Mouse (Mus musculus) megakaryocyte progenitor cell, adult 5-6 weeks (primary cell): ENCODE results near the gene Naa50. TPM values are rescaled to one million over a fixed set of nuclear protein-coding genes. Genes with fewer than 3 reads are reported as not detected.

Experiments used
- ATAC-seq: replicated peaks from 2 replicates; pipeline ENCODE4 v1.8.0; 2016; ENCODE audit warnings: mild to moderate bottlenecking, moderate TSS enrichment, inconsistent platforms; ENCODE audit not compliant: poor library complexity
- total RNA-seq, 2 experiments: library from RNA; stranded (forward) in 1 of 2; stranded (reverse) in 1 of 2; fragments of 157-497, 149-512 nt in 1 of 2; fragments of 200-1000 nt in 1 of 2; gene quantifications; 2 replicates each; pipeline versions ENCODE4 v1.2.3 to v1.2.4; 2015 to 2017

The Naa50 gene
- 164 and 170 TPM in 2 replicates for total RNA-seq (2015)
- 112 and 129 TPM in 2 replicates for total RNA-seq (2017)

DNA sequence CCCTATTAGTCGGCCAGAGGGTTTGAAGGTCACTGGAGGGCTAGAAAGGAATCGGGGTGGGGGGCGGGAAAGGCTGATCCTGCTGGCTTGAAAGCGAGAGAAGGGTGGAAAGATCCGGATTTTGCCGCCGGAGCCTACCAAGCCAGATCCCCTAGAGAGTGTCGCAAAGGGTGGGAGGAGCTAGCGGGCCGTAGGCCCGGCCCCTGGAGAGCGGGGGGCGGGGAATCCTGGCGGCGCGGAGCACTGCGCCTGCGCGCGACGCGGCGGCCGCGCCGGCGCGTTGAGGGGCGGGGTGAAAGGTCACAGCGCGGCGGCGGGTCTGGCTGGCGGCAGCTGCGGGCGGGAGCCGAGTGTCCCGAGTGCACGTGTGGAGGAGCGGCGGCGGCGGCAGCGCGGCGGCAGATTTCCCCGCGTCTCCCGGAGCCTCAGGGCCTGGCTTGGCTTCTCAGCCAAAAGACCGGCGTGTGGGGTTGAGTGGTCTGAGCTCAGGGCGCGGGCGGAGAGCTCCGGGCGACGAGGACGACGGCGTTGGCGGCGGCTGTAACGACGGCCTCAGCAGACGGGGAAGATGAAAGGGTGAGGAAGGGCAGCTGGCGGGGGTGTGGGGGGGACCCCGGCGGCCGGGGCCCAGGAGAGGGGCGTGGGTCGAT lies at the start of gene Naa50, which contains the start of gene Atp6v1a:
TSS of gene Naa50 (plus strand) at position 295 of the 650 bp plus-strand sequence.
TSS of gene Atp6v1a (minus strand) at position 170 of the 650 bp plus-strand sequence.
- peak; percentile 52 for ATAC-seq

DNA sequence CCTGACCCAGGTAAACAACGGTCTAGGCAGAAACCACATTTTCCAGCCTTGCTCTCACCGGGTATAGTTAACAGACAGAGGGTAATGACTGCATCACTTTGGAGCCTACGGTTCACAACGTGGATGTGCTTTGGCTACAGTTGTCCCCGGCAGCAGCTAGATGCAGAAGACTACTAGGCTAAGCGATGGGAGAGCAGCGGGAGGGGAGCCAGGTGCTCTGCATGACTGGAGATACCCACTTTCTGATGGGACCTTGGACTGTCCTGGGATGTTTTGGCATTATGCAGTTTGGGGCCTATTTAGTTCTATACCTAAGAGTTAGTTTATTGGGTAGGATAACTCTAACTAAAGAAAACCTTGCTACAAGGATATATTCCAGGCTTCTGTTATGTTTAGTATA lies 40.3 kb upstream of the Naa50 start:
- ATAC-seq = no peak

DNA sequence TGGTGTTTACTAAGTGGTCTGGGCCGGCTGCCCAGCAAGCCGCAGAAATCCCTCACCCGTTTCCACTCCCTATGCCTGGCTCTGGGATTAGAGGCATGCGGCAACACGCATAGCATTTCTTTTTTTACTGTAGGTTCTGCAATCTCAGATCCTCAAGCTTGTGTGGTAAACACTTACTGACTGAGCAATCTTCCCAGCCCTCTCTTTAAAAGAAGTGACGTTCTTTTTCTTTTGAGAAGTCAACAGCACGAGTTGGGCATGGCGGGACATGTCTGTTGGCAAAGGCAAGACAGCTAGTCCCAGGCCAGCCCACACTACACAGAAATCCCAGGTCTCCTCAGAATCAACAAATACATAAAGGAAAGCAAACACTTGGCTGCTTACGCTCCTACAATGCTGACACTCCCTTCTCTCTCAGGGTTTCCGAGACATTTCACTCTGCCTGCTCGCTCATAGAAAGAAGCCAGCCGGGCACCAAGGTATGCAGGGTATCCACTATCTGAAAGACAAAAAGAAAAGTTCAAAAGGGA lies 38.4 kb upstream of the Naa50 start:
- ATAC-seq = no peak

DNA sequence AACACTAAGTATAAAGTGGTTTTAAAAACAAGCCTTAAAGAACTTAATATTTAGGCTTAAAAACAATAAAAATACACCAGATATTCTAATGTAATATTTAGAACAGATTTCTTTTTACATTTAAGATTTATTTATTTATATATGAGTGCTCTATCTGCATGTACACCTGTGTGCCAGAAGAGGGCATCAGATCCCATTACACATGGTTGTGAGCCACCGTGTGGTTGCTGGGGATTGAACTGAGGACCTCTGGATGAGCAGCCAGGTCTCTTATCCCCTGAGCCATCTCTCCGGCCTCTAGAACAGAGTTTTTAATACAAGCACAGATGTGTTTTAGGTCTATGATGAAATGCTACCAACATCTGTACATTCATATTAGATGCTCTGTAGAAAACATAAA lies 36.7 kb upstream of the Naa50 start:
- ATAC-seq = no peak

DNA sequence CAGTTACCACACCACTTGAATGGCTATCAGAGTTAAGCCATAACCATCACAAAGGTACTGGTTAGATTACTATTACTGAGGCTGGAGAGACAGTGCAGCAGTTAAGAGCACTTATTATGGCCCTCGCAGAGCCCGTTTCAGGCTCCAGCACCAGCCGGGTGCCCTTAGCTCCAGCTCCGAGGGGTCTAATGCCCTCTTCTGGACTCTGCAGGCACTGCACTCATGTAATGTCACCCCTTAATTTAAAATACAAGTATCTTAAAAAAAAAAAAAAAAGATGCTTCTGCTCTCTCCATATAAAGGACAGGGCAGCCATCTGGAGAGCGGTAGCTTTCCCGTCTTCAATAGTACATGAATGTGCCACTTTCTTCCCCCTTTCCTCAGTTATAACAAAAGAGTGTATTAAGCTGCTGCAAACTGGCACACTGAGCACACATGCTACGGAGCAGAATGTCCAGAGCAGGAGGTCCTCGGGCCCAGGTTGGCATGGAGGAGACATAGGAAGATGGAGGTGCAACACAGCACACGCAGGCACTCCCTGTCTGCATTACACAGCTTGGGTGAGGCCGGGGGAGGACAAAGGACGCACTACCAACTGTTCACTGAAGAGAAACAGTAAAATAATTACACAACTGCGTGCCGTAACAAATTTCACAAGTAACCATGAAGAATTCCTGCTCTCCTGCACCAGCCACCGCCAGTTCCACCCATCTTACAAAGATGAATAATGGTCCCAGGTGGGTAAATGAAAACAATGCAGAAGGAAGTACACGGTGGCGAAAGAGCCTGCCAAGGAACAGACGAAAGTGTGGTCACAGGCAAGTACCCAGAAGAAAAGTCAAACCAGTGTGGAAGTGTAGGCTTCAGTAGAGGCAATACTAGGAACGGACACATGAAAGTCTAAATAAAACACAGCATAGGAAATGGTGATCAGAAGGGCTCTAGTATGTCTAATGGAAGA lies 35.5 kb upstream of the Naa50 start:
- peak; percentile 85 for ATAC-seq

DNA sequence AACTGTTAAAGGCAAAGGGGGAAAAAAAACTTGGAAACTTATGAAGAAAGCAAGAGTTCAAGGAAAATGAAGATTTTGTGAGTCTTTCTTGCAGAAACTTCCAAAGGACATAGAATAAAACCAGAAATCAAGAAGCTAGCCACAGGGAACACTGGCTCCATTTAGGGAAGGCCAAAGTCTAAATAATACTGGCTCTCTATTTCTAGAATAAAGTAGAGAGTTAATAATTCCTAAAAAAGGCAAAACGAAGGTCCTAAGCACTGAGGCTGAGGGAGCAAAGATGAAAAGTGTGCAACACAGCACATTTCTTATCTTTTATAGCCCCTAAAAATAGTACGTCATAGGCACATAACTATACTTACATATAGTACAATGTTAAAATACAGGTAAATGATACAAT lies 34.4 kb upstream of the Naa50 start:
- ATAC-seq = no peak

DNA sequence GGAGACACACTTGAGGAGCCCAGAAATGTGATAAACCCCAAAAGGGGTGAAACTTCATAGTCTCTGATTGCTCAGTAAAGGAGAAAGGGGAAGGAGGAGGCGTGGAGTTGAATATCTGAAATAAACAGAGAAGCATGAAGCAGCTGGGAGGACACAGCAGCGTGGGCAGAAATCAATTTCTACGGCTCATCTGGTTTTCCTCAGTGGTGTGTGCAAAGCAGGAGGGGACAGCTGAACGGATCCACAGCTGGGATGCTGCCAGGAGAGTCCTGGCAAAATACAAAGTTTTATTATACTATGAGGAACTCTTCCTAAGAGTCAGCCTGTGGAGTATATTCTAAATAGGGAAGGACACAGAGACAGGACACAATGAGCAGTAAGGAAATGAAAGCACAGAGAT lies 30.6 kb upstream of the Naa50 start:
- ATAC-seq = no peak

DNA sequence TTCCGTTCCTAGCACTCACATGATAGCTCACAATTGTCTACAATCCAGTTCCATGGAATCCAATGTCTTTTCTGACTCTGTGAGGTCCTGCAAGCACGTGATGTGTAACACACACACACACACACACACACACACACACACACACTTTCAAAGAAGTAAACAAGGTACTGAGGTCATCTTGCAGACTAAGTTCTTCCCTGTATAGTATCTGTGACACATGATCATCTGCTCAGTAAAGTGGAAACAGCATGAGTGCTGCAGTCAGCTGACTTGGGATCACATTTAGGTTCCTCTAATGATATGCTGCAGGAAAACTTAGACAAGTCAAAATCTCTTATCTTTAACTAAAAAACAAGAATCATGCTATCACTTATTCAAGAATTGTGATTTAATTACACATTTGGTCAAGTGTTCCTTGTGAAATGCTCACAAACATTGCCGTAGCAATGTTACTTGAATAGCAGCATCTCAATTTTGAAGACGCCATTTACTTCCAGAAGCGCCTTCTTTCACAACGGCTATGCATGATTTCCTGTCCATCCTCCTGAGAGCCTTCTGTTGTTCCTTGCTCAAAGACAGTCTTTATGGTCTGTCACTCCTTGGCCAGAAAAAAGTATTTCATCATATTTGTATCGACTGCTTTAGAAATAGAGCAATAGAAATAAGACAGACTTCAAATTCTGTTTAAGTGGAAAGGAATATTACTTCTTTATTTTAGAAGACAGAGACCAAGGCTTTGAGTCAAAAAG lies 19.7 kb upstream of the Naa50 start:
- ATAC-seq = peak; percentile 72

DNA sequence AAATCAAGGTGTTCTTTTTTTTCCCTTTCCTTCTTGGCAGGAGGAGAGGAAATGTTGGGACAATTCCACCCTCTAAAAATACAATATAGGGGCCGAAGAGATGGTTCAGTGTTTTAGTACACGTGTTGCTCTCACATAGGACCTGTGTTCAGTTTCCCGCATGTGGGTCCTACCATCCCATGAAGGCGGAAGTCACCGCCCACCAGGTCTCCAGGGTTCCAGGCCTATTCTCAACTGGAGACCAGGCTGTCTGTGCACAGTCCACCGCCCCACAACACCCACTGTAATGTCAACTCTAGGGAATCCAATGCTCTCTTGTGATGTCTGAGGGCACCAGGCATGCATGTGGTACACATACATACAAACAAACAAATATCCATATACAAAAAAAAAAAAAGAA lies 17.5 kb upstream of the Naa50 start:
- ATAC-seq = no peak

DNA sequence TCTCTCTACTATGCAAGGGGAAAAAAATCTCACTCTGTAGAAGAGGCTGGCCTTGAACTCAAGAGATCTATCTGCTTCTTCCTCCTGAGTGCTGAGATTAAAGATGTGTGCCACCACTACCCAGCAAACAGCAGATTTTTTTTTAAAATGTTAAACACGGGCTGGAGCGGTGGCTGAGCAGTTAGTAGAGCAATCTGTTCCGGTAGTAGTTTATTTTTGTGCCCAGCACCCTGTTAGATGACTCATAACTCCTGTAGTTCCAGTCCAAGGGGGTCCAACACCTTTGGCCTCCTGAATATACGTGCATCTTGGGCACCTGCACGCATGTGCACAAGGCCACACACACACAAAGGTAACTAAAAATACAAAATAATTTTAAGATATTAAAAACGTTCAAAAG lies 17.1 kb upstream of the Naa50 start:
- ATAC-seq = no peak

DNA sequence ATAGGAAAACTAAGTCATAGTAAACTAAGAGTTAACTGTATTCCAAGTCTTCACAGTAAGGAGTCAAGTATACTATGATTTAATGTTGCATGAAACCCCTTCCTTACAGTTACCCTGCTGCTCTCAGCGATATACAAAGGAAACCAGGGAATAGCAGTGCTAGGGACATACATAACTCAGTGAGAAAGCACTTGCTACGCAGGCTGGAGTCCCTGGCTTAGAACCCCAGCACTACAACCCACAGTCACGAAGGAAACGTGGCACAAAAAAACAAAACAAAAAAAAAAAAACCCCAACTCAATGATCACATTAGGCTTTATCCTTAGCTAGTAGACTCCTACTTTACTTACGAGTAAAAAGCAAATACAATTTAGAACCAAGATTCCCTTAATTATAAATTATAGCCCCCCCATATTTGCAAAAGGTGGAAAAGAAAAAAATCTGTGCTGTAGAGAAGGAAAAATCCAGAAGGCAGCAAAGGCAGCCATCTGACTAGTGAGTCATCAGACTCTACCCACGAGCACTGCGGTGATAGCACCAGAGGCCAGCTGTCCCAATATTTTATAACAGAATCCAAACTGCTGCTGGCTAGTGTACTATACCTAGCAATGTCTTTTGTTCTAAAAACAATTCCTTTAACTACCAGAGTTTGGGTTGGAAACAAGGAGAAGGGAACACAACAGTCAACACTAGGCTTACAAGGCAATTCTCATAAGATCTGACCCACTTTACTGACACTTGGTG lies 16.5 kb upstream of the Naa50 start:
- no peak for ATAC-seq

DNA sequence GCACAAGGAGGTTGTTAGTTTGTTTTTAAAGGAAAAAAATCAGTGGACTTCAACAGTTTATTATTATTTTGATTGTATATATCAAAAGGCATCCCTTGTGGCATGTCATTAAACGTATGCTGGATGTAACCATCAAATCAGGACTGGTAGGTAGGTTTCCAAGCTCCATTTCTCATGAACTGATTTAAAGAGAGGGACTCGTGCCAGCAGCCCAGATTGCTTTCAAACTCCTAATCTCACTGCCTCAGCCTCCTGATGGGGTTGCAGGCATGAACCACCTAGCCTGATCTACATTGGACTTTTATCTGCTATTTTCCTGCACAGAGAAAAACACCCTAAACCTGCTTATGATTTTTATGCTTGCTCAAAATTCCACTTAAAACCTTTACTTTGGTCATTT lies 15.8 kb upstream of the Naa50 start:
- ATAC-seq = no peak

DNA sequence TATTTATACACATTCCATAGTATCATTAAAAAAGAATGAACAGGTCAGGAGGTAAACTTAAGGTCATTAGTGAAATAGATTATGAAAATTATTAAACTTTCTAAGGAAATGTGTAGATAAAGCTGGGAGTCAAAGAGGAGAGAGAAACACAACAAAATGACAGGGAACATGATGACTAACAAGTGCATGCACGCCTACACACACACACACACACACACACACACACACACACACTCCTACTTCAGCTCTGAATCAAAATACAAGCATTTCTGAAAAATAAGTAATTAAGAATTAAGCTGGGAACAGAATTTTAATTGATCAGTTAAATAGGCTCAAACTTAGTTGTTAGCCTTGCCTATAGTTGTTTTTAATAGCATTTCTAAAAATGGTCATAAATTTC lies 14.9 kb upstream of the Naa50 start:
- ATAC-seq = no peak

DNA sequence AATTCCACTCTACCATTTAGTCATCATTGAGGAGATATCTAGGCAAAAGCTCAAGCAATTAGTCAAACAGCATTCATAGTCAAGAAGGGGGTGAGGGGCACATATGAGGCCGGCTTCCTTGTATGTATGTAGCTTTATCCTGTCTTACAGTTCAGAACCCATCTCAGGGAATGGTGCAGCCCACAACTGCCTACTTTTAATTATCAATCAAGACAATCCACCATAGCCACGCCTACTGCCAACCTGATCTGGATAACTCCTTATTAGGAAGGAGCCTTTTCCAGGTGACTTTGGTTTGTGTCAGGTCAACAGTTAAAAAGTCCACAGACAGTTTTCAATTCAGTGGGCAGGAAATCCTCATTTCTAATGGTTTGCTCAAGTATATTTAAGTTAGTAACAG lies 14.2 kb upstream of the Naa50 start:
- ATAC-seq = no peak

DNA sequence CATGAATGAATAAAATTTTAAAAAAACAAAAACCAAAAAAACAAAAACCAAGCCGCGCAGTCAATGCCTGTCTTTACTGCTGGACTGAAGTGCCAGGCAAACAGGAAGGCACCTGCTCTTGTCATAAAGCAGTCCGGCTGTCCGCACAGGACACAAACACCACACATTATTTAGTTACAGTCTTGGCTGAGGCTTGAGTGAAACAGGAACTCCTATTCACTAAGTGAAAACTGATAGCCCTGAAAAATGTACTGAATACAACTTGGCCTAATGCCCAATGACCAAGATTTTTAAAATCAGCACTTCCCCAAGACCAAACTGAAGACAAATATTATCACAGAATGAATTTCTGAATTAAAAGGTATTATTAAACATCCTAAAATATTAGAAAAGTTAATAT lies 13.2 kb upstream of the Naa50 start:
- ATAC-seq = 0 out of 2 replicates have a peak, but pooled peaks have one; percentile 20

DNA sequence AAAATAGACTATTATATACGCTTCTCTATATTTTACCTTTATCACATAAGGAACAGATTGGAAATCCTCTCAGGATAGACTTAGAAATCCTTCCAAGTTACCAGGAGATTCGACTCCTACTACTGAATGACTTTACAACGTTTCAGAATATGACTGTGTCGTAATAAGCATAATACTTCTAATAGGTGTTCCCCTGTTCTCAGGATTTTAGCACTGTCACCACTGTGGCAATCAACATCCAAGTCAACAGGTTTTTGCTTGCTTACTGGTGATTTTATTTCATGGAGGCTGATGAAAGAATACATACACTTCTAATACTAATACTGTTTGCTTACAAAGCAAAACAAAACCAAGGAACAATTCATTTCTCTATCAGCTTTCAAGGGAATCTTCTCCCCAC lies 7.3 kb upstream of the Naa50 start:
- ATAC-seq = no peak

DNA sequence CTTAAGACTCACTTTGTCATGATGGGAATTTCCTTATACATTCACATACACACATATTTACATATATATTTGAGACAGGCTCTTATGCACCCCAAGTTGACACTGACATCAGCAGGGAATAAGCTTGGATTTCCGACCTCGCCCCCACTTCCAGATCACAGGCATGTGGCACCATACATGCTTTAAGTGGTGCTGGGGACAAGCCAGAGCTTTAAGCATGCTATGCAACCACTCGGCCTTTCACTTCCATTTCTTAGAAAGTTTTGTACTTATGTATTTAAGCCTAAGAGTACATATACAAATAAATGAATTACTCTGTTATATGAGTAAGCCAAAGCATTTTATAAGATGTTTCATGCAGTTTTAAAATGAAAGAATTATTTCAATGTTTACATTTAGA lies 6.4 kb upstream of the Naa50 start:
- no peak for ATAC-seq

DNA sequence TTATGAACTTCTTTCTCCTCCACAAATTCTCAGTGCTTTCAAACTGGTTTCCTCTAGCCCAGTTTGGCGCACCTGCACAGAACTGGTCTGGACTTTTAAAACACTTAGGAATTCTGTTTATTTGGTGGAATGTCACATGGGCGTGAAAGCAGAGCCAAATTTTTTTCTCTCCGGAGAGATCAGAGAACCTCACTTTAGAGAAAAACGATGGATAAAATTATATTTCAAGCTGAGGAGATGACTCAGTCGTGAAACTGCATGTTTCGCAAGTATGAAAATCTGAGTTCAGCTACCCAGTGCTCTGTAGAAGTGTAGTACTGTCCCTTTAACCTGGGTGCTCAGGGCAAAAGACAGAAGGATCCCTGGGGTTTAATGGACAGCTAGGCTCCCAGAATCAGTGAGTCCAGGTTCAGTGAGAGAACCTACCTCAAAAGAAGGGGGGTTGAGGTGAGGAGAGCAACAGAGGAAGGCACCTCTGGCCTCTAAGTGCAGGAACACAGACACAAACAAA lies 3.1 kb upstream of the Naa50 start:
- no peak for ATAC-seq

DNA sequence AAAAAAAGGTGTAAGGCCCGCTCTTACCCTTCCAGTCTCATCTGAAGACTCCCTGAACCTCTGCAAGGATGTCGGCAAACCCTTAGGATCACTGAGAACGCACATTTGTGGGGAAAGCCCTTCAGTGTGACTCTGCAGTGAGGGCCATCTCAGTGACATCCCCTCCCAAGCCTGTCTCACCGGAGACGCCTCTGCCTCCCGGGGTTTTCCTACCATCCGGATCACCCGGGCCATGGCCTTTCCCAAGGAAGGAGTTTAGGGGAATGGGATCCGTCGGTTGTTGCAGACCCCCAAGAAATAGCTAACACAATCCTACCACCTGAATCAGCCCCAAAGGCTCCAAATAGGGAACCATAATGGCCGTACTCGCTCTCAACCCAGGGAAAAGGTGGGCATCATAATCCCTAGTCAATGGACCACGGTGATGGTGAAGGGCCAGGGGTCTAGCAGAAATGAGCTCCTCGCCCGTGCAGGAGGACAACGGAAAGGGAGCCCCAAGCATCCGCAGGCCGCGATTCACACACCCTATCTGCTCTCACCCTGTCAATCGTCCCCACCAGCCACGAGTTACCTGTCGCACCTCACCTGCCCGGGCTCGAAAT lies 1.2 kb upstream of the Naa50 start:
- peak; percentile 2; the same call in 1 of the 2 replicates for ATAC-seq
